Mouse (Mus musculus) embryonic facial prominence, embryonic 14.5 days (tissue): Measurements from ENCODE around the gene Fam240a. TPM values are rescaled to one million over a fixed set of nuclear protein-coding genes. Genes with fewer than 3 reads are reported as not detected.

Experiments used
- ATAC-seq: fragments of 200-750 bp; cut with Nextera tagmentation; 2 replicates; pipeline ENCODE4 v1.8.0; 2017; ENCODE audit warnings: low read depth, moderate number of reproducible peaks, moderate TSS enrichment
- DNase-seq: peaks from one replicate; pipeline ENCODE4 v3.0.0-alpha.2; 2015; ENCODE audit warnings: low spot score
- H3K27ac ChIP-seq: fragments of 300-500 bp; sonication (generic); replicated peaks from 2 replicates; pipeline ENCODE4 v1.5.1; 2014; ENCODE audit warnings: low read depth, mild to moderate bottlenecking, low read length, moderate library complexity
- H3K27me3 ChIP-seq: fragments of 300-500 bp; sonication (generic); replicated peaks from 2 replicates; pipeline ENCODE4 v1.6.1; 2014; ENCODE audit warnings: low read length; ENCODE audit not compliant: control insufficient read depth, insufficient read depth
- H3K36me3 ChIP-seq: fragments of 300-500 bp; sonication (generic); 2 replicates; pipeline ENCODE4 v1.6.1; 2014; ENCODE audit warnings: low read length, mixed read lengths; ENCODE audit not compliant: control insufficient read depth, insufficient read depth
- H3K4me1 ChIP-seq: fragments of 300-500 bp; sonication (generic); 2 replicates; pipeline ENCODE4 v1.6.1; 2014; ENCODE audit warnings: antibody characterized with exemption, low read length; ENCODE audit not compliant: control insufficient read depth, insufficient read depth
- H3K4me2 ChIP-seq: fragments of 300-500 bp; sonication (generic); 2 replicates; pipeline ENCODE4 v1.6.1; 2014; ENCODE audit warnings: low read depth, mild to moderate bottlenecking, low read length, moderate library complexity, mixed read lengths
- H3K4me3 ChIP-seq: fragments of 300-500 bp; sonication (generic); 2 replicates; pipeline ENCODE4 v1.5.1; 2014; ENCODE audit warnings: low read depth, mild to moderate bottlenecking, low read length
- H3K9ac ChIP-seq: fragments of 300-500 bp; sonication (generic); 2 replicates; pipeline ENCODE4 v1.6.1; 2014; ENCODE audit warnings: low read depth, mild to moderate bottlenecking, low read length, moderate library complexity, mixed read lengths
- H3K9me3 ChIP-seq: fragments of 300-500 bp; sonication (generic); 2 replicates; pipeline ENCODE4 v1.6.1; 2016; ENCODE audit warnings: low read length; ENCODE audit not compliant: control insufficient read depth
- WGBS: fragments of 180-500 bp; shearing (Covaris S2); extraction: QIAGEN DNeasy Blood & Tissue Kit; methylation state at CpG from one replicate; pipeline ENCODE4 v1.1.7; 2014; 5-methylcytosine and 5-hydroxymethylcytosine counted together
- polyA plus RNA-seq: library from polyadenylated mRNA; unstranded; fragments of >200 nt; fragmentation: Nextera tagmentation; extraction: Ambion mirVana; gene quantifications from 2 replicates; pipeline ENCODE4 v1.2.1, GENCODE M21; 2014

The Fam240a gene
- polyA plus RNA-seq, 1 experiment from 2014 or later = not detected

DNA sequence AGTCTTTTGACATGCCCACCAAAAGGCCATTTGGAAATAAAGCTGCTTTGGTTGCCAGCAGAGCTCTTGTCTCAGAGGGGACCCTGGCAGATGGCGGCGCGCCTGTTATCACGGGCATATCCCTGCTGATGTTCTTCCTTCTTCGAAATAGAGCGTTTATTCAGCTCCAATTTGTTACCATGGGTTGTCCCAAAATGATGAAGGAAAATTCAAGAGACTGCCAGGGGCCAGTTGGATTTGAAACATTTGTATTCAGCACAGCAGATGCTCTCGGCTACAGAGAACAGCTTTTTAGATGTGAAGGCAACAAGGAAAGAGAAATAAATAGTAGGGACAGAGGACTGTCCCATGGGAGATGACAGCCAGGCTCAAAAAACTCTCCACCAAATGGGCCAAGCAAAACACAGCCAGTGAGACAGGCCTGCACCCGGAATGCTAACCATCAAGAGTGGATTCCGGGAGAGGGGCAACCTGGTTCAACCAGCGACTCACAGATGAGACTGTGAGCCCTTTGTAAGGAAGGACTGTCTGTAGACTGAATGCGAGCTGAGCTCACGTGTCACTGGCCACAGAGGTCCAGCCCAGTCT lies 17.3 kb upstream of the Fam240a start:
- H3K27me3 ChIP-seq = no peaks in the 10 kb centered on the region
- H3K9me3 ChIP-seq = no peaks in the 10 kb centered on the region
- no peak overlapping the region for H3K27ac ChIP-seq
- DNase-seq (no peak), ATAC-seq (no peak)
- H3K9ac ChIP-seq = no peak overlapping the region
- H3K4me1 ChIP-seq = no peaks in the 10 kb centered on the region
- 82% methylated on average over 12 of the region's 12 CpGs for WGBS
- H3K36me3 ChIP-seq = no peaks in the 10 kb centered on the region
- H3K4me2 ChIP-seq = no peak overlapping the region
- no peak overlapping the region for H3K4me3 ChIP-seq

DNA sequence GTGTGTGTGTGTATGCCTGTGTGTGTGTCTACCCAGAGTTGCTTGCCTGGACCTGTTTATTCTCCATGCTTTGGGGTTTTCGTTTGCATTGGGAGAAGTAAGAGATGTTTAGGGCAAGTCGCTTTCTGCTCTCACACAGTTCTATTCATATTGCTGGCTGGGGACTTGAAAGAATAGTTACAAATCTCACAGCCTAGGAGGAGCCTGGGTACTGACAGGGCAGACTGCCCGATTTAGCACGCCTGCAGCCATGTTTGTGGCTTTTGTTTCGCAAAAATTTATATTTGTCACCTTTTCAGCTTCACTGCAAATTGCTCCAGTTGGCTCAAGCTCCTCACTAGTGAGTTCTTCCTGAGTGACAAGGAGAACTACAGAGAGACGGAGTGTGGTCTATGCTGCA lies 14.9 kb upstream of the Fam240a start:
- no peaks in the 10 kb centered on the region for H3K9me3 ChIP-seq
- H3K4me2 ChIP-seq = no peak overlapping the region
- no peak overlapping the region for H3K4me3 ChIP-seq
- no peaks in the 10 kb centered on the region for H3K27me3 ChIP-seq
- H3K36me3 ChIP-seq = no peaks in the 10 kb centered on the region
- ATAC-seq (no peak), DNase-seq (no peak)
- 66% methylated on average over 6 of the region's 6 CpGs for WGBS
- no peak overlapping the region for H3K9ac ChIP-seq
- no peak overlapping the region for H3K27ac ChIP-seq
- no peaks in the 10 kb centered on the region for H3K4me1 ChIP-seq

DNA sequence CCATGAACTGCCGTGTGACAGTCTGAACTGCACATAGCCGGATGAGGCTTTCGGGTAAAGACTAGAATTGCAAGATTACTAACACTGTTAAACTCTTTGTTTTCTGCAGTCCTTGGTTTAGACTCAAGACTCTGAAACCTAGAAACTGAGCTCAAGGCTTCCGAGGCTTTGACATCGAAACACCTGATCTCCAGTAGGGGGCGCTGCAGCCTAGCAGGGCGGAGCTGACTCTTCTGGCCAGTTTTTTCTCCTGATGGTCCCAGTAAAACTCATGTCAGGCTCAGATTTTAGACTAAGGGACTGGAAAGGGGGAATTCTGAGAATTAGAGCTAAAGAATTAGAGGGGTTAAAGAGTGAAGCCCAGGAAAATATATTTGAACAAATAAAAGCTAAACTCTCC lies 6.1 kb upstream of the Fam240a start:
- no peaks in the 10 kb centered on the region for H3K27me3 ChIP-seq
- peaks cover 4% of the 10 kb centered on the region; the same call in 1 of the 2 replicates for H3K4me1 ChIP-seq
- H3K4me3 ChIP-seq = no peak overlapping the region
- ATAC-seq = no peak
- H3K36me3 ChIP-seq = no peaks in the 10 kb centered on the region
- H3K27ac ChIP-seq = no peak overlapping the region
- H3K9ac ChIP-seq = no peak overlapping the region
- whole genome bisulfite sequencing = 14% methylated on average over 7 of the region's 7 CpGs
- no peaks in the 10 kb centered on the region for H3K9me3 ChIP-seq
- peak; percentile 75 for DNase-seq
- no peak overlapping the region for H3K4me2 ChIP-seq

DNA sequence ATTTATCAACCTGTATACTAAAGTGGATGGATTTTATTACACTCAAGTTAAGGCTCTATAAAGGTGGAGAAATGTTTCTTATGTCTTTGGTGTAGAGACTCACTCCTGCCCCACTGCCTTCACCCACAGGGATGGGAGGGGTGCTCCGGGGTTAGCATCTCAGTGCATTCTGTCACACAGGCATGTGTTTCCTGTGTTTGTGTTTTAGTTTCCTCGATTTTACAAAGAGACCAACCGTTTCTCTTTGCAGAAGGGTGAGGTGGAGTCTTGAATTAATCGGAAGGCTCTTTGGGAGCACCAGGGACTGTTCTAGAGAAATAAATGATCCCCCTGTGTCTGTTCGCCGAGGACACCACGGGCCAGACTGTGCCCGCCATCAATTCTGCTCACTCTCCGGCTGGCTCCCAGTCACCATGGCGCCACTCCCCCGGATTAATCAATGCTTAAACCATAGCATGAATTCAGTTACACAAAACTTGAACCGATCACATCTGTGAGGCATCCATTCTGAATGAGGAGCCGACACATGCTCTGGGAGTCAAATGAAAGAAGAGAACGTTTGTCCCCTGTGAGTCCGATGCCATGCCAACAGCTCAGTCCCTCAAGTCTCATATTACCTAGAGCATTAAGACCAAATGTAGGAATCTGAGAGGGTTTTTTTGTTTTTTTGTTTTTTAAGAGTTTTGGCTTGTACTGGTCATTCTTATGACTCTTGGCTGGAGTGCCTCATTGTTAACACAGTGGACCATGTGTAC lies 4.2 kb upstream of the Fam240a start:
- peak overlapping the region; percentile 17; the same call in 1 of the 2 replicates for H3K4me2 ChIP-seq
- H3K4me1 ChIP-seq = peaks cover 4% of the 10 kb centered on the region; the same call in 1 of the 2 replicates
- H3K9me3 ChIP-seq = no peaks in the 10 kb centered on the region
- peak overlapping the region; percentile 48; the same call in 1 of the 2 replicates for H3K27ac ChIP-seq
- ATAC-seq (0 out of 2 replicates have a peak, but pooled peaks have one; percentile 18), DNase-seq (peak; percentile 65)
- H3K9ac ChIP-seq = no peak overlapping the region
- no peaks in the 10 kb centered on the region for H3K36me3 ChIP-seq
- 39% methylated on average over 15 of the region's 15 CpGs for WGBS
- no peak overlapping the region for H3K4me3 ChIP-seq
- H3K27me3 ChIP-seq = no peaks in the 10 kb centered on the region

DNA sequence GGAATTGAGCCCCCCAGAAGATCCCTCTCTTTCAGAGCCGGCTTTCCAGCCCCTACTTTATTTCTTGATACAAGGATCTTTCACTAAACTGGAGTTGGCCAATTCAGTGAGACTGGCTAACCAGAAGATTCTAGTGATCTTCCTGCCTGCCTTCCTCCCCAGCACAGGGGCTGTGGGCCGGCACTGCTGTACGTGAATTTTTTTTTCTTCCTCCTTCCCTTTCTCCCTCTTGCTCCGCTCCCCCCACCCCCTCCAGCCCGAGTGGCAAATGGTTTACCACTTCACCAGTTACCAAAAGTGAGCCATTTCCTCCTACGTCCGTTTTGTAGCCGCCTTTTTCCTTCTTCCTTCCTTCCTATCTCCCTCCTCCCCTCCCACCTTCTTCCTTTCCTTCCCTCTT lies 1.2 kb downstream of the Fam240a start:
- H3K36me3 ChIP-seq = no peaks in the 10 kb centered on the region
- no peak overlapping the region for H3K4me3 ChIP-seq
- 55% methylated on average over 8 of the region's 8 CpGs for WGBS
- DNase-seq (no peak), ATAC-seq (no peak)
- no peak overlapping the region for H3K4me2 ChIP-seq
- no peaks in the 10 kb centered on the region for H3K4me1 ChIP-seq
- H3K27me3 ChIP-seq = no peaks in the 10 kb centered on the region
- H3K9ac ChIP-seq = no peak overlapping the region
- H3K27ac ChIP-seq = no peak overlapping the region
- no peaks in the 10 kb centered on the region for H3K9me3 ChIP-seq

DNA sequence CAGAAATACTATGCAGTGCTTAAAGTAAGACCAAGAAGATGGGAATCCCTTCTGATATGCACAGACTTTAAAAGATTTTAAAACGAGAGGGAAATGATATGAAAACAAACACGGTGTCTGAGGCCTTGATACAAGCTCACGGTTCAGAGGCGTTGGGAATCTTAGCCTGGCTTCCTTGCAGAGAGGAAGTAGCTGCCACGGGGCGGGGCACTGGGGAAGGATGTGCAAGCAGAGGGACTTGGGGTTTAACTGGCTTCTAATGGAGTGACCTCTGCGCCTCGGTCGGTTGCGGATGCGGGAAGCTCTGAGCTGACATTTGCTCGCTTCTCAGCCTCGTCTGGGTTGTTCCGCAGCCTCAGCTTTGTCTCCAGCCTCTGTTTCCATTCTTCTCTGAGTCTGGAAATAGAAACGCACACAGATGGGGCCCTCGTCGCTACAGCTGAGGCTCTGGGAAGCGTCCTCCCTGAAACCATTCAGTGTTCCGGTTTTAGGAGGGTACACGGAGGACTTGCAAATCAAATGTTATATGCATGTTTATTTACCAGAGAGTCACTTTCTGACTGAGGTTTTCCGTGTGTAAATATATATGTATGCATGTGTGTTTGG lies 1.9 kb downstream of the Fam240a start:
- ATAC-seq (no peak), DNase-seq (no peak)
- no peaks in the 10 kb centered on the region for H3K36me3 ChIP-seq
- no peak overlapping the region for H3K4me2 ChIP-seq
- H3K27me3 ChIP-seq = no peaks in the 10 kb centered on the region
- H3K4me3 ChIP-seq = no peak overlapping the region
- no peak overlapping the region for H3K27ac ChIP-seq
- no peaks in the 10 kb centered on the region for H3K4me1 ChIP-seq
- 58% methylated on average over 21 of the region's 21 CpGs for WGBS
- no peak overlapping the region for H3K9ac ChIP-seq
- H3K9me3 ChIP-seq = no peaks in the 10 kb centered on the region

DNA sequence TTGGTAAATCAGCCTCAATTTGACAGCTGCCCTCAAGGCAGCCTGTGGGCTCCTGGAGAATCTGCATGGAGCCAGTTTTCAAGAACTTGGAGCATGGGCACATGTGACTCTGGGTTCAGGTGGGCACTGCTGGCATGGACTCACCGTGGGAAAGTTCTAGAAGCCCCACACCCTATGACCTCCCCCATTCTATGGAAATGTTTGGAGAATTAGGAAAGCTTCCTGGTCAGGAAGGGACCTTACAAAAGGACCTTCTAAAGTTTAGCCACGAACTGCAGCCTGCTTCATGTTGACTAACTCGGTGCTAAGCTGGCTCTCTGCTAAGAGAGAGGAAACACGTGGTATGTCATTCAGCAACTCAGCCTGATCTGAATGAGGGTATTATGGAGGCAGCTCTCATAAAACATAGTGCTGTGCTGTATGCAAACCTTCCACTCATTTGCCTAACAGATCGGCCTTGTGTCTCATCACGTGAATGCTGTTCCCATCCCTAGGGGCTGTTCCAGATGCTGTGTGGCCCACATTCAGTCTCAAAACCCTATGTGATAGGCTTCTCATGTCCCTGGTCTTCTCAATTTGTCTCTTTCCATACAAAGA lies 7.2 kb downstream of the Fam240a start:
- Histone ChIP-seq H3K4me1 (no peaks in the 10 kb centered on the region), H3K27me3 (no peaks in the 10 kb centered on the region), H3K4me2 (no peak overlapping the region), H3K4me3 (no peak overlapping the region), H3K36me3 (no peaks in the 10 kb centered on the region), H3K9ac (no peak overlapping the region), H3K27ac (no peak overlapping the region), H3K9me3 (no peaks in the 10 kb centered on the region)
- peak; percentile 11 for DNase-seq
- ATAC-seq = 0 out of 2 replicates have a peak, but pooled peaks have one; percentile 12
- WGBS = 68% methylated on average over 6 of the region's 6 CpGs

DNA sequence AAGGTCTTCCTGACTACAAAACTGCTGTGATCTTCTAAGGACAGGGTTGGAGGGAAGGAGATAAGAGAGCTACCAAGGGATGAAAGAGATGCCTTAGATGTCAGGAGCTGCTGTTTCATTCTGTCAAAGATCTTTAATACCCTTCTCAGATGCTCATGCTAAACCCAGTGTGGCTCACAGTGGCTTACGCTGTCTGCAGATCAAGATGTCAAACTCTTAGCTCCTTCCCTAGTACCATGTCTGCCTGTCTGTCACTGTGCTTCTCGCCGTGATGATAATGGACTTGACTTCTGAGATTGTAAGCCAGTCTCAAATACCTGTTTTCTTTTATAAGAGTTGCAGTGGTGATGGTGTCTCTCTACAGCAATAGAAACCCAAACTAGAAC lies 8.0 kb downstream of the Fam240a start:
- ATAC-seq (no peak), DNase-seq (no peak)
- 97% methylated on average over 3 of the region's 3 CpGs for WGBS

More for the DNA sequence above, 8.0 kb downstream of the Fam240a start:
- Histone ChIP-seq H3K4me2 (no peak overlapping the region), H3K27ac (no peak overlapping the region), H3K9me3 (no peaks in the 10 kb centered on the region), H3K4me3 (no peak overlapping the region), H3K27me3 (no peaks in the 10 kb centered on the region), H3K36me3 (no peaks in the 10 kb centered on the region), H3K9ac (no peak overlapping the region), H3K4me1 (no peaks in the 10 kb centered on the region)
